28 mouse cellular contexts compared by ENCODE assay signal in the genomic region with DNA sequence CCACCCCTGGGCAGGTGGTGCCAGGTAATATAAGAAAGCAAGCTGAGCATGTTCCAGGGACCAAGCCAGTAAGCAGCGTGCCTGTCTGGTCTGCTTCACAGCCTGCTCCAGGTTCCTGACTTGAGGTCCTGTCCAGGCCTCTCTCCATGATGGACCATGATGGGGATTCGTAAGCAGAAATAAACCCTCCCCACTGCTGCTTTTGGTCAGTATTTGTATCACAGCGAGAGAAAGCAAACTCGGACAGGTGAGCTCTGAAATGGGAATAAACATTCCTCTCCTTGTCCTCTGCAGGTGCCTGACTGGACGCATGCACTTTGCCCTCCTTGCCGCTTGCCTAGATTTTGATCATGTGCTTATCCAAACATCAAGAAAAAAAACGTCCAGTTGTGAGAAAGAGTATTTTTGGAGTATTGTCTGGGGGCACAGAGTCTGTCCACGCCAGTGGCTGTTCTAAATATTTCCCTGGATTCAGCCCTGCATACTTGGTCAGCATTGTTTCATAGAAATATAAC. TPM values are rescaled to one million over a fixed set of nuclear protein-coding genes. Genes with fewer than 3 reads are reported as not detected.
"Had no signal": no experiment of that assay in that cellular context is flagged by ENCODE, and none has a peak within 500 bp of the region (broad histone marks: within the 10 kb centered on the region; RNA-seq: fewer than 3 reads in every experiment).

No protein-coding gene starts in this region.

- H3K36me3 ChIP-seq: intestine, embryonic 15.5 days; limb, embryonic 12.5 days; limb, embryonic 15.5 days; liver, embryonic 13.5 days; stomach, embryonic 15.5 days had no signal

- H3K4me1 ChIP-seq: intestine, embryonic 15.5 days; limb, embryonic 12.5 days; limb, embryonic 15.5 days; liver, embryonic 13.5 days; stomach, embryonic 15.5 days had no signal

- ATAC-seq: hindbrain, embryonic 16.5 days; intestine, embryonic 15.5 days had no signal

- H3K4me3 ChIP-seq: intestine, embryonic 15.5 days; limb, embryonic 12.5 days; limb, embryonic 15.5 days; liver, embryonic 13.5 days; myocyte; stomach, embryonic 15.5 days had no signal

- H3K9ac ChIP-seq: intestine, embryonic 15.5 days; limb, embryonic 12.5 days; limb, embryonic 15.5 days; liver, embryonic 13.5 days; stomach, embryonic 15.5 days had no signal

- H3K27ac ChIP-seq: intestine, embryonic 15.5 days; kidney, postnatal 0 days; limb, embryonic 12.5 days; limb, embryonic 15.5 days; liver, embryonic 13.5 days; stomach, embryonic 15.5 days had no signal

- H3K4me2 ChIP-seq: intestine, embryonic 15.5 days; limb, embryonic 12.5 days; limb, embryonic 15.5 days; liver, embryonic 13.5 days; midbrain, embryonic 11.5 days; stomach, embryonic 15.5 days had no signal

- H3K27me3 ChIP-seq: intestine, embryonic 15.5 days; limb, embryonic 12.5 days; limb, embryonic 15.5 days; liver, embryonic 13.5 days; stomach, embryonic 15.5 days had no signal

- H3K9me3 ChIP-seq: intestine, embryonic 15.5 days; limb, embryonic 12.5 days; limb, embryonic 15.5 days; liver, embryonic 13.5 days; stomach, embryonic 15.5 days had no signal

- DNase-seq: left cerebral cortex, postnatal 4 days; liver, embryonic 13.5 days; lung, adult 2 months; lung, postnatal 14 days; lung, postnatal 4 days; midbrain, embryonic 14.5 days; retina, postnatal 1 day; right cerebral cortex, postnatal 25 days; spleen, adult 18-20 months; thymus, postnatal 25 days had no signal

RNA-seq across cellular contexts. Expression of gene Mas1, which starts 8.9 kb away (rescaled TPM):
- total RNA-seq: megakaryocyte progenitor cell, adult 5-6 weeks; megakaryocyte-erythroid progenitor cell, adult 5-6 weeks; monocyte, adult 5-6 weeks had no signal
- polyA plus RNA-seq: liver, embryonic 13.5 days; midbrain, embryonic 11.5 days had no signal

RNA-seq across cellular contexts. Expression of gene Mrgprh, which starts 16.8 kb away (rescaled TPM):
- total RNA-seq: layer of hippocampus, adult 18-20 months; layer of hippocampus, postnatal 14 days; left cerebral cortex, postnatal 4 days; megakaryocyte progenitor cell, adult 5-6 weeks; megakaryocyte-erythroid progenitor cell, adult 5-6 weeks; monocyte, adult 5-6 weeks had no signal
- polyA plus RNA-seq: hindbrain, embryonic 16.5 days; intestine, embryonic 15.5 days; kidney, postnatal 0 days; liver, embryonic 13.5 days; liver, embryonic 16.5 days; lung, embryonic 16.5 days; midbrain, embryonic 11.5 days; midbrain, embryonic 14.5 days; myocyte; neural tube, embryonic 11.5 days; neural tube, embryonic 14.5 days; thymus, postnatal 0 days had no signal

RNA-seq across cellular contexts. Expression of gene Pnldc1, which starts 51.0 kb away (rescaled TPM):
- total RNA-seq: megakaryocyte-erythroid progenitor cell, adult 5-6 weeks; monocyte, adult 5-6 weeks had no signal
